ENCODE assay signal across 16 mouse cellular contexts in genomic region chr17:86803653-86804052, GRCm38 (mm10). TPM values are rescaled to one million over a fixed set of nuclear protein-coding genes. Genes with fewer than 3 reads are reported as not detected.
DNase-seq lines count a peak whose midpoint lies in the region; ATAC-seq and TF ChIP-seq lines count a peak whose summit lies in the region.
"Had no signal": no experiment of that assay in that cellular context is flagged by ENCODE, and none has a peak within 500 bp of the region (broad histone marks: within the 10 kb centered on the region; RNA-seq: fewer than 3 reads in every experiment).

No protein-coding gene starts in this region.

- no peaks in the 10 kb centered on the region for H3K27me3 ChIP-seq in kidney, postnatal 0 days (ENCODE audit: insufficient read depth, low read length)
- H3K27me3 ChIP-seq in thymus, adult 2 months (ENCODE audit: control insufficient read depth, insufficient read depth, low read length) = no peaks in the 10 kb centered on the region
- H3K27me3 ChIP-seq: embryonic facial prominence, embryonic 13.5 days; forebrain, embryonic 12.5 days; hindbrain, embryonic 13.5 days; kidney, embryonic 15.5 days had no signal

- H3K4me3 ChIP-seq in kidney, postnatal 0 days (replicated peaks; ENCODE audit: low read depth, low read length) = no peak overlapping the region
- H3K4me3 ChIP-seq in thymus, adult 2 months (ENCODE audit: control insufficient read depth, insufficient read depth, low read length) = no peak overlapping the region
- H3K4me3 ChIP-seq: embryonic facial prominence, embryonic 13.5 days; forebrain, embryonic 12.5 days; hindbrain, embryonic 13.5 days; kidney, embryonic 15.5 days had no signal

- H3K27ac ChIP-seq in kidney, postnatal 0 days = no peak overlapping the region
- no peak overlapping the region for H3K27ac ChIP-seq in thymus, adult 2 months (ENCODE audit: control insufficient read depth, insufficient read depth, low read length)
- H3K27ac ChIP-seq: embryonic facial prominence, embryonic 13.5 days; forebrain, embryonic 12.5 days; hindbrain, embryonic 13.5 days; kidney, embryonic 15.5 days had no signal

- TF ChIP-seq POLR2A in thymus, adult 2 months (IDR thresholded peaks at IDR 0.05; ENCODE audit: control insufficient read depth, extremely low read depth, insufficient read depth, low read length, poor library complexity) = no peak

- H3K36me3 ChIP-seq in kidney, postnatal 0 days (ENCODE audit: insufficient read depth, low read length) = 0 out of 2 replicates have a peak, but pooled peaks cover 10% of the 10 kb centered on the region
- no peaks in the 10 kb centered on the region for H3K36me3 ChIP-seq in thymus, adult 2 months (ENCODE audit: control insufficient read depth, insufficient read depth, low read length)
- H3K36me3 ChIP-seq: embryonic facial prominence, embryonic 13.5 days; forebrain, embryonic 12.5 days; G1E; hindbrain, embryonic 13.5 days had no signal

- H3K4me1 ChIP-seq in kidney, postnatal 0 days (replicated peaks; ENCODE audit: insufficient read depth, low read length) = 0 out of 2 replicates have a peak, but pooled peaks cover 7% of the 10 kb centered on the region
- peaks cover 30% of the 10 kb centered on the region for H3K4me1 ChIP-seq in thymus, adult 2 months (replicated peaks; ENCODE audit: control insufficient read depth, insufficient read depth, low read length)

- TF ChIP-seq CTCF in kidney, postnatal 0 days (IDR thresholded peaks at IDR 0.05; ENCODE audit: low read depth) = peak; percentile 45
- no peak for TF ChIP-seq CTCF in thymus, adult 2 months (IDR thresholded peaks at IDR 0.05; ENCODE audit: borderline replicate concordance, control insufficient read depth, extremely low read depth, insufficient read depth, low read length, poor library complexity)

- 83% methylated on average over 5 of the region's 5 CpGs for WGBS in kidney, postnatal 0 days
- WGBS in thymus, adult 2 months = 92% methylated on average over 5 of the region's 5 CpGs

- no peaks in the 10 kb centered on the region for H3K9me3 ChIP-seq in kidney, postnatal 0 days (replicated peaks; ENCODE audit: low read length)
- H3K9me3 ChIP-seq: embryonic facial prominence, embryonic 13.5 days; forebrain, embryonic 12.5 days; hindbrain, embryonic 13.5 days; kidney, embryonic 15.5 days had no signal

- no peak for ATAC-seq in CD4-positive, CD25-positive, alpha-beta regulatory T cell, adult 4 months
- no peak for ATAC-seq in kidney, postnatal 0 days (replicated peaks; ENCODE audit: low FRiP score, low read depth)

- peak; percentile 48 for DNase-seq in CD4-positive, CD25-positive, alpha-beta regulatory T cell, adult 2 months (ENCODE audit: low read depth, low spot score)
- no peak for DNase-seq in kidney, postnatal 0 days (ENCODE audit: low spot score)
- DNase-seq in kidney, adult 11 months = no peak
- peak; percentile 24 for DNase-seq in thymus, adult 2 months
- DNase-seq in thymus, adult 18-20 months = no peak
- DNase-seq in naive thymus-derived CD4-positive, alpha-beta T cell, adult 2 months (ENCODE audit: low read depth) = peak; percentile 58
- no peak for DNase-seq in embryo, embryonic 9.5 days (ENCODE audit: extremely low spot score)
- DNase-seq: adrenal gland, postnatal 25 days; cerebellum, postnatal 25 days; gastrocnemius, postnatal 10 days had no signal

- no peak overlapping the region for H3K4me2 ChIP-seq in kidney, postnatal 0 days (ENCODE audit: low read length)
- H3K4me2 ChIP-seq: embryonic facial prominence, embryonic 13.5 days; forebrain, embryonic 12.5 days; hindbrain, embryonic 13.5 days; kidney, embryonic 15.5 days had no signal

- no peak overlapping the region for H3K9ac ChIP-seq in kidney, postnatal 0 days (ENCODE audit: low read depth, low read length)
- H3K9ac ChIP-seq: embryonic facial prominence, embryonic 13.5 days; forebrain, embryonic 12.5 days; hindbrain, embryonic 13.5 days; kidney, embryonic 15.5 days had no signal

RNA-seq across cellular contexts. Expression of gene Epas1, which starts 50.2 kb away (rescaled TPM):
- polyA plus RNA-seq in CD4-positive, CD25-positive, alpha-beta regulatory T cell, adult 4 months (2017; shearing (Covaris generic)) = 1 to 10 TPM in 1 of 2 experiments, under 1 TPM in 1; 0.36 to 1.9 TPM
- 12.8 and 14.3 TPM in 2 replicates for polyA plus RNA-seq in kidney, postnatal 0 days (2015; fragmentation: Nextera tagmentation; extraction: Ambion mirVana)
- 16.6 and 18.9 TPM in 2 replicates for polyA plus RNA-seq in thymus, adult 2 months (2012; rRNA removed)
- polyA plus RNA-seq: G1E had no signal

Comparison
In these comparisons a context has a peak if more than half of its experiments do, and no peak if none do; other contexts are left out.
1. DNase-seq: peak in CD4-positive, CD25-positive, alpha-beta regulatory T cell, adult 2 months (single experiment), thymus, adult 2 months (single experiment) and naive thymus-derived CD4-positive, alpha-beta T cell, adult 2 months (single experiment); none in kidney, postnatal 0 days (single experiment), kidney, adult 11 months (single experiment), thymus, adult 18-20 months (0 of 2) and embryo, embryonic 9.5 days (single experiment).